ENCODE assay signal across 16 mouse cellular contexts in the genomic region with DNA sequence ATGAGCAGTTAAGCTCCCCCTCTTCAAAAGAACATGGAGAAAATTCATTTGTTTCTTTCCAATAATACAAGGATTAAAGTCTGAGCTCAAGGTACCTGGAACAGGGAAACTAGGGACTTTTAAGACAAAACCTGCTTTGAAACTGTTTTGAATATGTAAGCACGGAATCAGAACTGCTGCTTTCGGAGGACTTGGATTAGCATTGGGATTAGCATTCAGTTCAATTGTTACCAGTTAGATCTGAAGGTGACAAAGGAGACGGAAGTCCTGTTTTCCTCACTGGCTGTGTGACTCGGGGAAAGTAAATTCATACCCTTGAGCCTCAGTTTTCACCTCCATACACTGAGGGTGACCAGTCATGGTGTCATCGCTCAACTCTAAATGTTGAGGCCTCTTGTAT.
DNase-seq lines count a peak whose midpoint lies in the region; ATAC-seq and TF ChIP-seq lines count a peak whose summit lies in the region.
"Had no signal": no experiment of that assay in that cellular context is flagged by ENCODE, and none has a peak within 500 bp of the region (broad histone marks: within the 10 kb centered on the region; RNA-seq: fewer than 3 reads in every experiment).

No protein-coding gene starts in this region.

- H3K4me1 ChIP-seq in kidney, embryonic 14.5 days (ENCODE audit: control insufficient read depth, insufficient read depth, low read length), result peaks cover 13% of the 10 kb centered on the region
- peaks cover 28% of the 10 kb centered on the region for H3K4me1 ChIP-seq in midbrain, embryonic 14.5 days (ENCODE audit: control insufficient read depth, insufficient read depth, low read length)
- H3K4me1 ChIP-seq in midbrain, embryonic 10.5 days, result peaks cover 44% of the 10 kb centered on the region
- H3K4me1 ChIP-seq in embryonic fibroblast, embryonic 13.5 days (ENCODE audit: control insufficient read depth, insufficient read depth, low read length), result peaks cover 12% of the 10 kb centered on the region
- H3K4me1 ChIP-seq in stomach, embryonic 15.5 days, result peaks cover 7% of the 10 kb centered on the region

- TF ChIP-seq CTCF in embryonic fibroblast, embryonic 13.5 days (IDR thresholded peaks at IDR 0.05; ENCODE audit: borderline replicate concordance, insufficient read depth, low read length), result no peak

- peaks cover 4% of the 10 kb centered on the region for H3K36me3 ChIP-seq in kidney, embryonic 14.5 days (ENCODE audit: control insufficient read depth, insufficient read depth, low read length)
- H3K36me3 ChIP-seq in midbrain, embryonic 14.5 days (ENCODE audit: control insufficient read depth, insufficient read depth, low read length), result no peaks in the 10 kb centered on the region
- no peaks in the 10 kb centered on the region for H3K36me3 ChIP-seq in midbrain, embryonic 10.5 days
- no peaks in the 10 kb centered on the region for H3K36me3 ChIP-seq in stomach, embryonic 15.5 days
- H3K36me3 ChIP-seq: neural tube, embryonic 12.5 days had no signal

- no peak for ATAC-seq in kidney, embryonic 14.5 days (ENCODE audit: low FRiP score, low TSS enrichment)
- no peak for ATAC-seq in midbrain, embryonic 14.5 days (ENCODE audit: low FRiP score, low TSS enrichment)
- ATAC-seq in stomach, embryonic 15.5 days (ENCODE audit: insufficient read depth, low FRiP score, low read depth), result no peak
- ATAC-seq: hindbrain, embryonic 16.5 days; midbrain, embryonic 16.5 days had no signal

- H3K27me3 ChIP-seq in kidney, embryonic 14.5 days (ENCODE audit: control insufficient read depth, insufficient read depth, low read length), result no peaks in the 10 kb centered on the region
- no peaks in the 10 kb centered on the region for H3K27me3 ChIP-seq in midbrain, embryonic 14.5 days (ENCODE audit: control insufficient read depth, insufficient read depth, low read length)
- peaks cover 10% of the 10 kb centered on the region; the same call in 1 of the 2 replicates for H3K27me3 ChIP-seq in midbrain, embryonic 10.5 days (ENCODE audit: low read depth, poor library complexity, severe bottlenecking)
- H3K27me3 ChIP-seq in stomach, embryonic 15.5 days (replicated peaks), result no peaks in the 10 kb centered on the region
- H3K27me3 ChIP-seq: neural tube, embryonic 12.5 days had no signal

- H3K4me3 ChIP-seq in kidney, embryonic 14.5 days (ENCODE audit: low read length), result no peak overlapping the region
- H3K4me3 ChIP-seq in midbrain, embryonic 14.5 days (replicated peaks; ENCODE audit: low read depth, low read length), result no peak overlapping the region
- no peak overlapping the region for H3K4me3 ChIP-seq in midbrain, embryonic 10.5 days
- H3K4me3 ChIP-seq in embryonic fibroblast, embryonic 13.5 days (ENCODE audit: insufficient read depth, low read length), result no peak overlapping the region
- H3K4me3 ChIP-seq in stomach, embryonic 15.5 days (replicated peaks), result peak overlapping the region; percentile 17
- H3K4me3 ChIP-seq: neural tube, embryonic 12.5 days had no signal

- no peak for TF ChIP-seq POLR2A in embryonic fibroblast, embryonic 13.5 days (IDR thresholded peaks at IDR 0.05; ENCODE audit: low read depth, low read length)

- H3K4me2 ChIP-seq in kidney, embryonic 14.5 days (replicated peaks; ENCODE audit: low read depth, low read length), result no peak overlapping the region
- H3K4me2 ChIP-seq in midbrain, embryonic 14.5 days (ENCODE audit: low read length), result peak overlapping the region; percentile 11; the same call in 1 of the 2 replicates
- peak overlapping the region; percentile 48 for H3K4me2 ChIP-seq in stomach, embryonic 15.5 days
- H3K4me2 ChIP-seq: neural tube, embryonic 12.5 days had no signal

- DNase-seq in kidney, adult 9 months, result no peak
- DNase-seq in midbrain, embryonic 14.5 days, result peak; percentile 6
- no peak for DNase-seq in midbrain, embryonic 10.5 days (ENCODE audit: low spot score)
- no peak for DNase-seq in embryo, embryonic 11 days
- no peak for DNase-seq in cerebellum, postnatal 25 days
- DNase-seq: cerebellum, adult 2 months; gastrocnemius, postnatal 10 days; heart, postnatal 14 days; layer of hippocampus, postnatal 36 days; liver had no signal

- peak overlapping the region; percentile 20; the same call in 1 of the 2 replicates for H3K27ac ChIP-seq in kidney, embryonic 14.5 days (ENCODE audit: low read depth, low read length)
- H3K27ac ChIP-seq in midbrain, embryonic 14.5 days (replicated peaks; ENCODE audit: low read depth, low read length), result no peak overlapping the region
- no peak overlapping the region for H3K27ac ChIP-seq in midbrain, embryonic 10.5 days (replicated peaks)
- H3K27ac ChIP-seq in embryonic fibroblast, embryonic 13.5 days (ENCODE audit: insufficient read depth, low read length), result peak overlapping the region; percentile 90
- H3K27ac ChIP-seq in stomach, embryonic 15.5 days, result peak overlapping the region; percentile 58
- H3K27ac ChIP-seq: neural tube, embryonic 12.5 days had no signal

- no peak overlapping the region for H3K9ac ChIP-seq in kidney, embryonic 14.5 days (ENCODE audit: low read depth, low read length)
- H3K9ac ChIP-seq in midbrain, embryonic 14.5 days (replicated peaks; ENCODE audit: low read length), result no peak overlapping the region
- no peak overlapping the region for H3K9ac ChIP-seq in stomach, embryonic 15.5 days
- H3K9ac ChIP-seq: neural tube, embryonic 12.5 days had no signal

- no peaks in the 10 kb centered on the region for H3K9me3 ChIP-seq in kidney, embryonic 14.5 days (ENCODE audit: control insufficient read depth, low read length)
- H3K9me3 ChIP-seq in midbrain, embryonic 14.5 days (ENCODE audit: control insufficient read depth, low read length), result no peaks in the 10 kb centered on the region
- no peaks in the 10 kb centered on the region for H3K9me3 ChIP-seq in midbrain, embryonic 10.5 days (replicated peaks)
- H3K9me3 ChIP-seq in stomach, embryonic 15.5 days, result no peaks in the 10 kb centered on the region
- H3K9me3 ChIP-seq: neural tube, embryonic 12.5 days had no signal

- 62% methylated on average over 5 of the region's 5 CpGs for WGBS in kidney, embryonic 14.5 days
- WGBS in midbrain, embryonic 14.5 days, result 5% methylated on average over 5 of the region's 5 CpGs
- WGBS in midbrain, embryonic 10.5 days, result 25% methylated on average over 5 of the region's 5 CpGs
- WGBS in stomach, embryonic 15.5 days, result 58% methylated on average over 5 of the region's 5 CpGs

Comparison
In these comparisons a context has a peak if more than half of its experiments do, and no peak if none do; other contexts are left out.
1. H3K27ac ChIP-seq: peak in kidney, embryonic 14.5 days (single experiment), embryonic fibroblast, embryonic 13.5 days (single experiment) and stomach, embryonic 15.5 days (single experiment); none in midbrain, embryonic 14.5 days (single experiment) and midbrain, embryonic 10.5 days (single experiment).